Mouse (Mus musculus): ENCODE measurements around the gene Slc27a4. TPM values are rescaled to one million over a fixed set of nuclear protein-coding genes. Genes with fewer than 3 reads are reported as not detected.

Gene Slc27a4
- polyA plus RNA-seq, 1 experiment from 2014 or later = 12.0 TPM

DNA sequence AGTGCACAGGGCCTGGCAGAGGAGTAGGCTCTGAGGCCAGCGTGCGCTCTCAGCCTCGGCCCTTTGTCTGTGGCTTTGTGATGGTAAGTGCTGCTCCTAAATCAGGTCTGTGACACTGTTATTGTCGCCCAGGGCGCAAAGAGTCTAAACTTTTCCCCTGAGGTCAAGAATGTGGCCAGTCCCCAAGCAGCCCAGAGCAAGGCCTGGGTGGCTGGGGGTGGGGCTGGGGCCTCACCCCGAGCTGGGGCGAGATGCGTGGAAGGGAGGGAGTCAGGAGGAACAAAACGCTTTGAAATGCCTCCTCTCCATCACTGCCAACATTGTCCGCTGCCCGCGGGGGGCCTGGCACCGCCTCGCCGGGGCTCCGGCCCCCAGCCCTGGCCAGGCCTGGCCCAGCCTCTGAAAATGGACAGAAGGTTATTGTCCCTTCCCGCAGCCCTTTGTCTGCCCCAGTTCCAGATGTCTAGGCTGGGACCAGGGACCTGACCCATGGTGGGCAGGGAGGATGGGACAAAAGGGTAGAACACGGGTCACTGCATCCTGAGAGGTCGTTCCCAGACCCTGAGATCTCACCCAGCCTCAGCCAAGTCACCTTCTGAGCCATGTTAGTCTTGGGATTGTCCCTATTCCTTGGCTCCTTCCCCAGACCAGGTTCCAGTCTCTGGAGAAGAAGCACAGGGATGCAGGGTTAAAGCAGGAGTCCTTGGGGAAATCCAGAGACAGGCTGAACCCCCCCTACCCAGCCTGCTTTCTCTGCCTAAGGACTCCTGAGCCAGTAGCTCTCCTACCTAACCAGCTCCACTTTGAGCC, 54.2 kb downstream of the Slc27a4 start:
- Histone ChIP-seq H3K9me3 (ENCODE audit: low read depth, low read length) (no peaks in the 10 kb centered on the region), H3K4me1 (ENCODE audit: insufficient read depth) (no peaks in the 10 kb centered on the region), H3K27ac (ENCODE audit: low read depth) (no peak overlapping the region), H3K36me3 (ENCODE audit: insufficient read depth) (no peaks in the 10 kb centered on the region), H3K9ac (no peak overlapping the region), H3K27me3 (ENCODE audit: insufficient read depth, low read length) (0 out of 2 replicates have a peak, but pooled peaks cover 4% of the 10 kb centered on the region), H3K4me3 (ENCODE audit: low read depth, low read length) (no peak overlapping the region), H3K4me2 (no peak overlapping the region)
- ATAC-seq (ENCODE audit: insufficient read depth) (no peak), DNase-seq (no peak)
- 24% methylated on average over 19 of the region's 19 CpGs for WGBS
- TF ChIP-seq CTCF (IDR thresholded peaks at IDR 0.05; ENCODE audit: low read depth) = no peak

- ATAC-seq (ENCODE audit: insufficient read depth) (no peak), DNase-seq (no peak)
- H3K27ac ChIP-seq (ENCODE audit: low read depth) = no peak overlapping the region
- no peak overlapping the region for H3K9ac ChIP-seq
- no peaks in the 10 kb centered on the region for H3K36me3 ChIP-seq (ENCODE audit: insufficient read depth)
- no peak overlapping the region for H3K4me2 ChIP-seq
- H3K27me3 ChIP-seq (ENCODE audit: insufficient read depth, low read length) = 0 out of 2 replicates have a peak, but pooled peaks cover 4% of the 10 kb centered on the region
- no peaks in the 10 kb centered on the region for H3K4me1 ChIP-seq (ENCODE audit: insufficient read depth)
- 33% methylated on average over 2 of the region's 2 CpGs for WGBS
- H3K4me3 ChIP-seq (ENCODE audit: low read depth, low read length) = no peak overlapping the region
- no peak for TF ChIP-seq CTCF (IDR thresholded peaks at IDR 0.05; ENCODE audit: low read depth)
- no peaks in the 10 kb centered on the region for H3K9me3 ChIP-seq (ENCODE audit: low read depth, low read length)
These were observed 54.9 kb downstream of the Slc27a4 start for GRCm38 (mm10) chr2:29857341-29857740.

DNA sequence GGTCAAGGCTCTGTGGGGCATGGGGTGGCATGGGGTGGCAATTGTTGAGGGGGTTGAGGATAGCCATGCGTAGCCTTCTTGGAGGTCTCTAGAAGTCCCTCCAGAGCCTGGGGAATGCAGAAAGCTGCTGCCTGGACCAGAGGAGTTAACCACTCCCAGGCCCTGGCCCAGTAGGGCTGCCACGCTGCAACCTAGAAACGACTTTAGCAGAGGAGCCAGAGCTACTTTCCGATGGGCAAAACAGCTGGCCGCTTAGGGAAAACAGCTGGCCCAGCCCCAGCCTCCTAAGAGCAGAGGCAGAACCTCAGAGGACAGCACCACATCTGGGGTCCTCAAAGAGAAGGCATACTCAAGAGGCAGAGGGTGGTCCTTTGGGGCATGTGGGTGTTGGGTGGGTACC, 55.5 kb downstream of the Slc27a4 start:
- no peaks in the 10 kb centered on the region for H3K4me1 ChIP-seq (ENCODE audit: insufficient read depth)
- DNase-seq (no peak), ATAC-seq (ENCODE audit: insufficient read depth) (no peak)
- no peak overlapping the region for H3K4me2 ChIP-seq
- 70% methylated on average over 5 of the region's 5 CpGs for WGBS
- 0 out of 2 replicates have a peak, but pooled peaks cover 4% of the 10 kb centered on the region for H3K27me3 ChIP-seq (ENCODE audit: insufficient read depth, low read length)
- TF ChIP-seq CTCF (IDR thresholded peaks at IDR 0.05; ENCODE audit: low read depth) = no peak
- H3K27ac ChIP-seq (ENCODE audit: low read depth) = no peak overlapping the region
- H3K9me3 ChIP-seq (ENCODE audit: low read depth, low read length) = no peaks in the 10 kb centered on the region
- H3K36me3 ChIP-seq (ENCODE audit: insufficient read depth) = no peaks in the 10 kb centered on the region
- no peak overlapping the region for H3K4me3 ChIP-seq (ENCODE audit: low read depth, low read length)
- no peak overlapping the region for H3K9ac ChIP-seq

DNA sequence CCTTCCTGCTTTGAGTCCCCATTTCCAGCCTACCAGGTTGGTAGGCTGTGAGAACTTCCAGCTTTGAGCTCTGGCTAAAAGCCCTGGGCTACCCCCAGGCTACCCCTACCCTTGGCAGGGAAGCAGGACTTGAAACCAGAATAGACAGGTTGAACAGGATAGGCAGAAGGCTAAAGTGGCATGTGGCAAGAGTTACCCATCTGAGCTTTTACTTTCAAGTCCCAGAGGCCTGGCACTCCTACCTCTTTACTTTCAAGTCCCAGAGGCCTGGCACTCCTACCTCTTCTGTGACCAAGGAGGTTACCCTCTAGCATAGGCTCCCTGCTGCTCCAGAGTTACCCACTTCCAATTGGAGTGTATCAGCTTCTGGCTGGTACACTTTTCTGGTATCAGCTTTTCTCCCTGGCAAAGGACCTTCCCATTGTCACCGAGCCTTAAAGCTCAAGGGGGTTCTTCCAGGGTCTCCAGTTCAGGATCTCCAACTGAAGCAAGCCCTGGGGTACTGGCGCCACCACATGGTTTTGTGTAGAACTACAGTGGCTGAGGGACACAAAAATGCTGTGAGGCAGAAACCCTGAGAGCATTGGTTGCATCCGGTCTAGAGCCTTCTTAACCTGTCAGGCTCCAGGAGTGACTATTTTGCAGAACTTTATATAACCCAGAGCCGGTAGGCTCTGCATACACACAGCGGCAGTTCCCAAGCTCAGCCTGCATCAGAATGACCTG, 56.5 kb downstream of the Slc27a4 start:
- ATAC-seq (ENCODE audit: insufficient read depth) (no peak; the same call in 1 of the 2 replicates), DNase-seq (peak; percentile 62)
- peak; percentile 68 for TF ChIP-seq CTCF (IDR thresholded peaks at IDR 0.05; ENCODE audit: low read depth)
- WGBS = 11% methylated on average over 5 of the region's 5 CpGs
- Histone ChIP-seq H3K4me1 (ENCODE audit: insufficient read depth) (no peaks in the 10 kb centered on the region), H3K27ac (ENCODE audit: low read depth) (no peak overlapping the region), H3K9ac (no peak overlapping the region), H3K9me3 (ENCODE audit: low read depth, low read length) (no peaks in the 10 kb centered on the region), H3K36me3 (ENCODE audit: insufficient read depth) (no peaks in the 10 kb centered on the region), H3K4me3 (ENCODE audit: low read depth, low read length) (no peak overlapping the region), H3K4me2 (no peak overlapping the region), H3K27me3 (ENCODE audit: insufficient read depth, low read length) (0 out of 2 replicates have a peak, but pooled peaks cover 4% of the 10 kb centered on the region)

DNA sequence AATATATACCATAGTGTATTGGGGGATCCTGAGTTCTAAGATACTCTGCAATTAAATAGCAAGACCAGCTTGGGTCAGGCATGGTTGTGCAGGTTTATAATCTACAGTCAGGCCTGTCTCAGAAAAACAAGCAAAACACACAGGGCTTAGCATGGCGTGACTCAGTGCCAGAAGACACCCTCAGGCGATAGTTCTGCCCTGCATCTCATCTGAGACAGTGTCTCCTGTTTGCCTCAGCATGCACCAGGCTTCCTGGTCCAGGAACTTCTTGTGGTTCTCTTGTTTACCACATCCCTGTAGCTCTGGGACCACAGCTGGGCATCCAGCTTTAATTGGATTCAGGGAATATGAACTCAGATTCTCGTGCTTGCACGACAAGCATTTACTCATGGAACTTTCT, 62.7 kb downstream of the Slc27a4 start:
- no peak for DNase-seq
- no peaks in the 10 kb centered on the region for H3K9me3 ChIP-seq (ENCODE audit: low read depth, low read length)
- no peak overlapping the region for H3K9ac ChIP-seq
- WGBS = 72% methylated on average over 4 of the region's 4 CpGs
- no peak for TF ChIP-seq CTCF (IDR thresholded peaks at IDR 0.05; ENCODE audit: low read depth)
- H3K27me3 ChIP-seq (ENCODE audit: insufficient read depth, low read length) = no peaks in the 10 kb centered on the region
- peaks cover 4% of the 10 kb centered on the region; the same call in 1 of the 2 replicates for H3K4me1 ChIP-seq (ENCODE audit: insufficient read depth)
- H3K36me3 ChIP-seq (ENCODE audit: insufficient read depth) = no peaks in the 10 kb centered on the region
- H3K27ac ChIP-seq (ENCODE audit: low read depth) = no peak overlapping the region
- no peak for ATAC-seq (ENCODE audit: insufficient read depth)
- no peak overlapping the region for H3K4me3 ChIP-seq (ENCODE audit: low read depth, low read length)
- H3K4me2 ChIP-seq = no peak overlapping the region

Small RNA genes lying within 50 kb of the gene (microRNA-seq; reads per million reads assigned to microRNA genes)
- gene Mir219a-2 (ENCODE audit: borderline number of aligned reads) = not detected
- gene Mir219b (ENCODE audit: borderline number of aligned reads) = not detected

Other genes with a start within 250 kb of the Slc27a4 start
- gene Rapgef1, start 182.9 kb upstream of the Slc27a4 start, polyA plus RNA-seq (2014; fragmentation: Nextera tagmentation; extraction: Ambion mirVana) = 18.3 and 20.5 TPM in 2 replicates
- gene Gm13420, start 50.9 kb upstream of the Slc27a4 start, polyA plus RNA-seq (2014; fragmentation: Nextera tagmentation; extraction: Ambion mirVana) = 1.6 and 2.1 TPM in 2 replicates
- not detected in 2 replicates for gene Gm13547, start 43.3 kb upstream of the Slc27a4 start, polyA plus RNA-seq (2014; fragmentation: Nextera tagmentation; extraction: Ambion mirVana)
- 34.1 and 37.5 TPM in 2 replicates for gene Coq4, start 15.1 kb upstream of the Slc27a4 start, polyA plus RNA-seq (2014; fragmentation: Nextera tagmentation; extraction: Ambion mirVana)
- gene Trub2, start 14.1 kb upstream of the Slc27a4 start, polyA plus RNA-seq (2014; fragmentation: Nextera tagmentation; extraction: Ambion mirVana) = 30.9 and 32.6 TPM in 2 replicates
- 20.5 and 27.0 TPM in 2 replicates for gene Urm1, start 17.4 kb downstream of the Slc27a4 start, polyA plus RNA-seq (2014; fragmentation: Nextera tagmentation; extraction: Ambion mirVana)
- gene Cercam, start 66.5 kb downstream of the Slc27a4 start, polyA plus RNA-seq (2014; fragmentation: Nextera tagmentation; extraction: Ambion mirVana) = 11.0 and 12.0 TPM in 2 replicates
- 64.2 and 73.1 TPM in 2 replicates for gene Odf2, start 86.6 kb downstream of the Slc27a4 start, polyA plus RNA-seq (2014; fragmentation: Nextera tagmentation; extraction: Ambion mirVana)
- 59.0 and 64.0 TPM in 2 replicates for gene Gle1, start 132.8 kb downstream of the Slc27a4 start, polyA plus RNA-seq (2014; fragmentation: Nextera tagmentation; extraction: Ambion mirVana)
- gene Sptan1, start 162.9 kb downstream of the Slc27a4 start, polyA plus RNA-seq (2014; fragmentation: Nextera tagmentation; extraction: Ambion mirVana) = 149 and 154 TPM in 2 replicates
- 27.7 and 28.5 TPM in 2 replicates for gene Wdr34, start 246.2 kb downstream of the Slc27a4 start, polyA plus RNA-seq (2014; fragmentation: Nextera tagmentation; extraction: Ambion mirVana)